Mouse (Mus musculus): ENCODE data around the gene Stau1.

Stau1 gene

DNA sequence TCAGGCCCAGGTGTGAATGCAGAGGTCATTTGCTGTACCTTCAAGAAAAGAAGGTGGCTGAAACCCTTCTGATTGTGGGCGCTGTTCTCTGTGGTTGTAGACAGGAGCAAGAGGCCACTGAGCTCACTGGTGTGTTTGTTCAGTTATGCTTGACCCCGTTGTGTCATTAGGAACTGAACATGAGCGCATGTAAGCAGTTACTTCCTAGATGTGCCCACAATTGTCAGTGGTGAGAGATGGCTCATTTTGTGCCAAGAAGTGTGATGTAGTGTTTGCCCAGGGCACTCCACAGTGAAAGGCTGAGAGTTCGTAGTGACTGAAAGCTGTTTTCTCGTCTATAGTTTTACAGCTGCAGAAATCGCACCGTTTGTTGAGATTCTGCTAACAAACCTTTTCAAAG, 60.5 kb downstream of the Stau1 start:
- in situ Hi-C loops (cut with MboI; ENCODE audit: unreplicated experiment in 2 of 2): no loop called here

DNA sequence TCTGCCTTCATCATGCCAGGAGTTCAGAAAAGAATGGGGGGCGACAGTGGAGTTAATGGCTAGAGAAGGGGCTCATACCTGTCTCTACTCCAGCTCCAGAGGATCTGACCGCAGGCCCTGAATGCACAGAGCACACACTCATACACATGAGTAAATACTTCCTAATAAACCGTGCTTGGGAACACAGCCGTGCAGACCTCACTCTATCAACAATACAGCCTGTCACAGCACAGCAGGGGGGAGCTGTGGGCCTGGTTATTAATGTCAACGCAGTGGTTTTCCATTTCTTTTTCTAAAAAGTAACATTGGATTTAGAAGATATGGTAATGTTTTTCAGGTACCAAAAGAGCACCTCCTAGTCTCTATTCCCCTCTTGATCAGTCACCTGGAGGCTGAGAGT, 61.7 kb downstream of the Stau1 start:
- in situ Hi-C loops (cut with MboI; ENCODE audit: unreplicated experiment in 2 of 2): no loop called here

DNA sequence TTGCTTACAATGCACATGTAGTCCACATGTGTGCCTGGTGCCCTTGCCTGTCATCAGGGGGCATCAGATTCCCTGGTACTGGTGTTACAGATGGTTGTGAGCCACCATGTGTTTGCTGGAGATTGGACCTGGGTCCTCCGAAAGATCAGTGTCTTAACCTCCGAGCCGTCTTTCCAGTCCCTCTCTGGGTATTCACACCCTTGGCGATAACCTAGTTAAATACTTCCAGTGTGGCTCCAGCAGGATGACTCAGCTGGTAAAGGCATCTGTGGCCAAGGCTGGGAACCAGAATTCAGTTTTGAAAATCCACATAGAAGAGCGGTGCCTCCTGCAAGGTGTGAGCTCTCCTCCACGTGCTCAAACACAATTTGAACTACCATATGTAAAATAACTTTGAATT, 62.2 kb downstream of the Stau1 start:
- in situ Hi-C loops (cut with MboI; ENCODE audit: unreplicated experiment in 2 of 2): no loop called here

DNA sequence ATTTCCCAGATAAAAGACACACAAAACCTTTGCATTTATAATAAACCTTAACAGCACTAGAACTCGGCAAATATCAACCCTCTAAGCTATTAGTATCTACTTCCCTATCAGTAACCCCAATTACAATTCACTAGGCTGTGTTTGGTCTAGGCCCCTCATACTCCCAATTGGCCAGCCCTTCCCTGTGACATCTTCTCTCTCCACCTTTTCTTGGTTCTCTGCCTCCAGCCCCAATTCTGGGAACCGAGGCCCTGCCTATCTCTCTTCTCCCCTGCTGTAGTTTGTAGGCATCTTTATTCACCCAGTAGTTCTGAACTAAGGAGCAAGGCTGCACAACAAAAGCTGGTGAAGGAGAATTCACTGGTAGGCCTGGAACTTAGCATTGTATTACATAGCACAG, 72.1 kb downstream of the Stau1 start:
- in situ Hi-C loops (cut with MboI; ENCODE audit: unreplicated experiment in 2 of 2): no loop called here

DNA sequence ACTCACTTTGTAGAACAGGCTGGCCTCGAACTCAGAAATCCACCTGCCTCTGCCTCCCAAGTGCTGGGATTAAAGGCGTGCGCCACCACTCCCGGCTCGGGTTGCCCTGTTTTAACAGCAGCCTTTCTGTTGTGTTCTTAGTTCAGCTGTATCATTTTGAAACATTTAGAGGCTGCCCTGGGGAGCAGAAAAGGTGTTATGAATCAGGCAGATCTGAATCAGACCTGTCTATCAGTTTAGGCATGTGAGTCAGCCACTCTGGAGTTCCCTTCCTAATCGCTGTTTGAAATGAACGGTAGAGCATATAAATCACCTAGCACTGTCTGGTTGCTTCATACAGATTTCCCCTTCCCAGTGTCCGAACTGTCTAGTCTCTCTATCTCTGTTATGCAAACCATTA, 85.6 kb downstream of the Stau1 start:
- in situ Hi-C loops (cut with MboI; ENCODE audit: unreplicated experiment in 2 of 2): no loop called here

DNA sequence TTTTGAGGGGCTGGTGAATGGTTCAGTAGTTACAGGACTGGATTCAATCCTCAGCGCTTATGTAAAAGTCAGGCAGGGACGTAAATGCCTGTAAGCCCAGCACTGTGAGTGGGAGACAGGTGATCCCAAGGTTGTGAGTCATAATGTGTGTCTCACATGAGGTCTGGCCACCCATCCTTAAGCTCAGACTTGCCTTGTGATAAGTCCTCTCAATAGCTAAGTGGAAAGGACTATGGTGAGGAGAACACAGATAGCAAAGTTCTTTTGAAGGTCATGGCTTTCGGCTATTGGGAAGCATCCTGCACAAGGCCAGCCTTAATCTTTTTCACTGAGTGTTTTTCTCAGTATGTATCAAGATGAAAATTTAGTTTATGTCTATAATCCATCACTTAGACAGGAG, 86.4 kb downstream of the Stau1 start:
- in situ Hi-C loops (cut with MboI; ENCODE audit: unreplicated experiment in 2 of 2): no loop called here

DNA sequence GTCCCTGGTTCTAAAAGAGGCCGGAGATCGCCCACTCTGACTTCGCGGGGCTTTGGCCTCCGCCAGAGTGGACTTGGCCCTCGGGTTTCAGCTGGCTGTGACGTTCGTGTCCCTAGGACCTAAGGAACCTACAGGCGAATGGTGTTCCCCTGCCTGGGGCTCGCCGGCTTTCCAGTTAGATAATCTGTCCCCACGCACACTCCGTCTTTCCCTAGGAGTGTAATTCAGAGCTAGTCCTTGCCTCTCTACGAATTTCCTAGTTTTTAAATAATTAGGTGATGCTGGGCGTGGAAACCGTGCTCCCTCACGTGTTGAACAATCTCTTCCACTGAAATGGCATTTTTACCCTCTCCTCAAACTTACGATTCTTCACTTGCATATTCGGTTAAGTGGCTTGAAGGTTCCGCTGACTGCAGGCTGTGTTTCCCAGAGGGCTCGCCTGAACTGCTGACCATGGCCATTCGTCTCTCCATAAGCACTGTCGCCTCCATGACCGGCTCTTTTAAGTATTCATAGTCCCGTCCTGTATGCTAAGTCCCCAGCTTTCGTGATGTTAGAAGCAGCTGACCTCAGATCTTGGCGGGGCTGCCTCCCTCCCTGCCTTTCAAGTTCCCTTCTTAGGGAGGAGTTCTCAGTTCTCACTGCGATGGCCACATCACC, 89.4 kb downstream of the Stau1 start:
- in situ Hi-C loops (cut with MboI; ENCODE audit: unreplicated experiment in 2 of 2): no loop called here

DNA sequence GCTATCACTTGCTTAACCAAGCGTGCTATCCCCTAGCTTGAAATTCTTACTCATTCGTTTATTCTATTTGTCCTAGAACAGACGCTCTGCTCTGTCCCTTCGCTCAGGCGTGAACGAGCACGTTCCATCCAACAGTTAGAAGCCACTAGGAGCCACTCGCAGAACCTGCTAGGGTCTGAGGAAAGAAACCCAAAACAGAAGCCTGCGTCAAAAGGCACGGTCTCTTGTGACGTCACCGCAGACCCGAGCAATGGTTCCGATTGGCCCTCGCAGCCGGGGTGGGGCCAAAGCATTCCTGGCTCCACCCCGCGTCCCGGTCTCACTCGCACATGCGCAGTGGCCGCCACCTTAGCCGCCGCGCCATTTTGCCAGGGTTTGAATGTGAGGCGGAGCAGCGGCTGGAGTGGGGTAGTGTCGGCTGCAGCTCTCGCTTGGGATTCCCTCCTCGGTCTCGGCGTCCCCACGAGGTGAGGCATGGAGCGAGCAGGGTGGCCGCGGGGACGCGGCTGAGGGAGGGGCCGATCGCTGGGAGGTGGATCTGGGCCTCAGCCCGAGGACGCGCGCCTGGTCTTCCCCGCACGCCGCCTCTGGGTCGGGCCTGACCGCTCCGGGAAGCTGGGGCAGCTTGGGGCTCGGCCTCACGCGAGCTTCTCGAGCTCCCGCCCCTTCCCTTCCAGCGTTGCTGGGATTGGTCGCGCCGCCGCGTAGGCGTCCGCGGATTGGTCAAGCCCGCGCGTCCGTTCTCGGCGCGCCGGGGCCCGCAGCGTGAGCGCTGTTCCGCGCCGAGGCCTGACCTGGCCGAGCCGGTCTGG, 90.2 kb downstream of the Stau1 start, which contains the start of gene Cse1l:
Gene Cse1l (plus strand): TSS at position 330 of the 812 bp plus-strand sequence.
- in situ Hi-C loops (cut with MboI; ENCODE audit: unreplicated experiment in 2 of 2): no loop called here

DNA sequence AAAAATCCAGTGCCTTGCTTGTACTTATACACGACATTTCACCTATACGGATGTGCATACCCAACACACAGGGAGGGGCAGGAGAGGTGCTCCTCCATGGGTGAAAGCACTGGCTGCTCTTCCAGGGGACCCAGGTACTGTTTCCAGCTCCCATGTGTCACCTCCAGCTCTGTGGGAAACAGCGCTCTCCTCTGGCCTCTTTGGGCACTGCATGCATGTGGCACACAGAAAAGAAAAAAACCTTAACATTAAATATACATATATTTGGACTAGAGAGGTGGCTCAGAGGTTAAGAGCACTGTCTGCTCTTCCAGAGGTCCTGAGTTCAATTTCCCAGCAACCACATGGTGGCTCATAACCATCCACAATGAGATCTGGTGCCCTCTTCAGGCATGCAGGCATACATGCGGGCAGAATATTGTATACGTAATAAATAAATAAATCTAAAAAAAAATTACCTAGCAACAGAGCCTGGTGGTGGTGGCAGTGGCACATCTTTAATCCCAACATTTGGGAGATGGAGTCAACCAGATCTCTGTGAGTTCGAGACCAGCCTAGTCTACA, 92.3 kb downstream of the Stau1 start:
- in situ Hi-C loops (cut with MboI; ENCODE audit: unreplicated experiment in 2 of 2): no loop called here

DNA sequence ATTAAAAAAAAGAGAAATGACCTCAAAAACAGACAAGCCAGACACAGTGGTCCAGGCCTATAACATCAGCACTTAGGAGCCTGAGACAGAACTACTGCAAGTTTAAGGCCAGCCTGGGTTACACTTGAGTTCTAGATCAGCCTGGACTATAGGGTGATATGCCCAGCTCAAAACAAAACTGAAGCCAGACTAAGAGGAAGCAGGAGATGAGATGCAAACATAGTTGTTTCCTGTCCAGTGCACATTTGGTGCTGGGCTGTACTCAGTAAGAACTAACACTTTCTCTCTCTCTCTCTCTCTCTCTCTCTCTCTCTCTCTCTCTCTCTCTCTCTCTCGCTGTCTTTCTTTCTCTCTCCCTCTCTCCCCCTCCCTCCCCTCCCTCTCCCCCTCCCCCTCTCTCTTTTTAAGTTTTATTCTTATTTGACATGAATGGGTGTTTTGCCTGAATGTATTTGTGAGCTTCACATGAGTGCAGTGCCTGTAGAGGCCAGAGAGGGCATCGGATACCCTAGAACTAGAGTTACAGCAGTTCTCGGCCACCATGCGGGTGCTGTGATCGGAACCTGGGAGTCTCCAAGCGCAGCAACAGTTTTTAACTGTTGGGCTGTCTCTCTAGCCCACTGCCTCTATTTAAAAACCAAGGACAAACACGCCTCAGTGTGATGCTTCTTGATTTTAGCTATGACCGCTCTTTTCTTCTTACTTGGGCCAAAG, 95.2 kb downstream of the Stau1 start:
- in situ Hi-C loops (cut with MboI; ENCODE audit: unreplicated experiment in 2 of 2): no loop called here

DNA sequence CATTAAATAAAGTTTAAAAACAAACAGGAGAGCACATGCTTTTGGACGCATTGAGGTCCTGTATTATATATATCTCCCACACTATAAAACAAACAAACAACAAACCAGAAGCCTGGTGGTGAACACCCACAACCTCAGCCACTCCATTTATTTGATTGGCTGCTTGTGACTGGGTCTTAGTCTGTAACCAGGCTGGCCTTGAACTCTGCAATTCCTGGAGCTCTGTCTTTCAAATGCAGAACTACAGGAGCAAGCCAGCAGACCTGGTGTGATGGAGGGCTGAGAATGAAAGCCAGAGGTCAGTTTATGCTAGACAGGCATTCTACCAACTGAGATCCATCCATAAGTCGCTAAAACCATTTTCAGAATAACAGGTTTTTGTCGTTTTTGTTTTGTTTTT, 96.4 kb downstream of the Stau1 start:
- in situ Hi-C loops (cut with MboI; ENCODE audit: unreplicated experiment in 2 of 2): no loop called here

DNA sequence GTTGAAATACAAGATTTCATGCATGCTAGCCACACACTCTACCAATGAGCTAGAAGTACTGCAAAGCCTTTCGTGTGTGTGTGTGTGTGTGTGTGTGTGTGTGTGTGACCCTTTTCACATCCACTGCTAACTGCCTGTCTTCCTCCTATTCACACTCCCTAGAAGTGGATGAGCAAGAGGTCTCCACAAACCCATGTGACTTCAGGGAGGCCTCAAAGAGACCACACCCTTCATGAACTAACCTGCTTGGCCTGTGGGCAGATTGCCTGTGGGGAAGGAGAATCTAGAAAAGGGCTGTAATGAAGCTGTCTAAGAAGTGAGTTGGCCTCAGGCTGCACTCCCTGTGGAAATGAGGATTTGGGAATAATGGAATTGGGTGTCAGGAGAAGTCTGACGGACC, 96.9 kb downstream of the Stau1 start:
- in situ Hi-C loops (cut with MboI; ENCODE audit: unreplicated experiment in 2 of 2): no loop called here
